Mouse (Mus musculus): ENCODE measurements around the gene Fsd1. TPM values are rescaled to one million over a fixed set of nuclear protein-coding genes. Genes with fewer than 3 reads are reported as not detected.
A peak's percentile ranks its signal among the peaks of the same experiment; 100 is the strongest.

The Fsd1 gene
- polyA plus RNA-seq, 1 experiment from 2014 or later: 5.2 TPM

- Histone ChIP-seq H3K27me3 (ENCODE audit: control insufficient read depth, insufficient read depth, low read length) (no peaks in the 10 kb centered on the region), H3K4me2 (peak overlapping the region; percentile 80), H3K9ac (ENCODE audit: low read depth, low read length) (peak overlapping the region; percentile 89), H3K4me1 (ENCODE audit: control insufficient read depth, insufficient read depth, low read length) (no peaks in the 10 kb centered on the region; the same call in 1 of the 2 replicates), H3K4me3 (ENCODE audit: low read depth, low read length) (peak overlapping the region; percentile 72), H3K9me3 (replicated peaks; ENCODE audit: control insufficient read depth, low read length) (no peaks in the 10 kb centered on the region), H3K27ac (ENCODE audit: low read depth, low read length) (peak overlapping the region; percentile 90; the same call in 1 of the 2 replicates), H3K36me3 (ENCODE audit: control insufficient read depth, insufficient read depth, low read length) (0 out of 2 replicates have a peak, but pooled peaks cover 3% of the 10 kb centered on the region)
- ATAC-seq (replicated peaks; ENCODE audit: insufficient number of reproducible peaks, low FRiP score, low TSS enrichment): no peak
- WGBS (ENCODE audit: insufficient replicate concordance): 2% methylated on average over 12 of the region's 12 CpGs
Measured at GRCm38 (mm10) chr17:56040857-56041163, 54.5 kb downstream of the Fsd1 start.

Other genes with a start within 250 kb of the Fsd1 start
- gene Adgre4, start 236.5 kb upstream of the Fsd1 start, polyA plus RNA-seq (2014; fragmentation: Nextera tagmentation; extraction: Ambion mirVana): 0.17 TPM in 1 of 2 replicates, not detected in the other
- gene Zfp119a, start 107.6 kb upstream of the Fsd1 start, polyA plus RNA-seq (2014; fragmentation: Nextera tagmentation; extraction: Ambion mirVana): 6.2 and 7.7 TPM in 2 replicates
- 9.4 and 9.6 TPM in 2 replicates for gene Zfp959, start 94.4 kb upstream of the Fsd1 start, polyA plus RNA-seq (2014; fragmentation: Nextera tagmentation; extraction: Ambion mirVana)
- 3.6 and 4.1 TPM in 2 replicates for gene Zfp119b, start 37.0 kb upstream of the Fsd1 start, polyA plus RNA-seq (2014; fragmentation: Nextera tagmentation; extraction: Ambion mirVana)
- gene Ebi3, start 33.9 kb upstream of the Fsd1 start, polyA plus RNA-seq (2014; fragmentation: Nextera tagmentation; extraction: Ambion mirVana): 0.19 and 0.20 TPM in 2 replicates
- 15.5 and 18.1 TPM in 2 replicates for gene Yju2, start 27.4 kb upstream of the Fsd1 start, polyA plus RNA-seq (2014; fragmentation: Nextera tagmentation; extraction: Ambion mirVana)
- gene Shd, start 16.0 kb upstream of the Fsd1 start, polyA plus RNA-seq (2014; fragmentation: Nextera tagmentation; extraction: Ambion mirVana): 10.8 and 11.9 TPM in 2 replicates
- 7.2 and 8.1 TPM in 2 replicates for gene Stap2, start 19.1 kb downstream of the Fsd1 start, polyA plus RNA-seq (2014; fragmentation: Nextera tagmentation; extraction: Ambion mirVana)
- 67.6 and 68.3 TPM in 2 replicates for gene Mpnd, start 19.2 kb downstream of the Fsd1 start, polyA plus RNA-seq (2014; fragmentation: Nextera tagmentation; extraction: Ambion mirVana)
- 89.9 and 90.6 TPM in 2 replicates for gene Sh3gl1, start 50.1 kb downstream of the Fsd1 start, polyA plus RNA-seq (2014; fragmentation: Nextera tagmentation; extraction: Ambion mirVana)
- 13.4 and 13.5 TPM in 2 replicates for gene Chaf1a, start 53.9 kb downstream of the Fsd1 start, polyA plus RNA-seq (2014; fragmentation: Nextera tagmentation; extraction: Ambion mirVana)
- gene Ubxn6, start 88.5 kb downstream of the Fsd1 start, polyA plus RNA-seq (2014; fragmentation: Nextera tagmentation; extraction: Ambion mirVana): 37.3 and 39.4 TPM in 2 replicates
- 77.2 and 82.9 TPM in 2 replicates for gene Hdgfl2, start 93.1 kb downstream of the Fsd1 start, polyA plus RNA-seq (2014; fragmentation: Nextera tagmentation; extraction: Ambion mirVana)
- 0.10 and 0.11 TPM in 2 replicates for gene Plin4, start 123.3 kb downstream of the Fsd1 start, polyA plus RNA-seq (2014; fragmentation: Nextera tagmentation; extraction: Ambion mirVana)
- 0.18 and 0.33 TPM in 2 replicates for gene Plin5, start 131.1 kb downstream of the Fsd1 start, polyA plus RNA-seq (2014; fragmentation: Nextera tagmentation; extraction: Ambion mirVana)
- not detected in 2 replicates for gene Lrg1, start 135.5 kb downstream of the Fsd1 start, polyA plus RNA-seq (2014; fragmentation: Nextera tagmentation; extraction: Ambion mirVana)
- gene Sema6b, start 153.8 kb downstream of the Fsd1 start, polyA plus RNA-seq (2014; fragmentation: Nextera tagmentation; extraction: Ambion mirVana): 0.11 and 0.33 TPM in 2 replicates
- 4.7 and 6.0 TPM in 2 replicates for gene Tnfaip8l1, start 176.0 kb downstream of the Fsd1 start, polyA plus RNA-seq (2014; fragmentation: Nextera tagmentation; extraction: Ambion mirVana)
- 78.6 and 87.8 TPM in 2 replicates for gene Mydgf, start 197.4 kb downstream of the Fsd1 start, polyA plus RNA-seq (2014; fragmentation: Nextera tagmentation; extraction: Ambion mirVana)
- 21.4 and 23.2 TPM in 2 replicates for gene Dpp9, start 232.4 kb downstream of the Fsd1 start, polyA plus RNA-seq (2014; fragmentation: Nextera tagmentation; extraction: Ambion mirVana)